Mouse (Mus musculus) small intestine, adult 2 months (tissue): ENCODE data around the gene Sar1a.

Experiments
- CTCF ChIP-seq: fragments of 200-500 bp; IDR thresholded peaks from 2 replicates; pipeline ENCODE4 v1.5.1; 2012; ENCODE audit warnings: low read depth, mild to moderate bottlenecking, control low read depth, inconsistent platforms, low read length, moderate library complexity, mixed read lengths; ENCODE audit not compliant: insufficient replicate concordance, insufficient read length; ENCODE audit errors: extremely low read depth
- POLR2A ChIP-seq: fragments of 200-500 bp; IDR thresholded peaks from 2 replicates; pipeline ENCODE4 v1.6.1; 2012; ENCODE audit warnings: low read depth, mild to moderate bottlenecking, control low read depth, inconsistent platforms, low read length, moderate library complexity

GRCm38 (mm10) chr10:61675935-61676334 lies 4.2 kb upstream of the Sar1a start:
- TF ChIP-seq CTCF (no peak), POLR2A (no peak)
